Mouse (Mus musculus) lung, postnatal 36 days (tissue): ENCODE results near the gene Vsig2.

Experiments used
- DNase-seq: peaks from one replicate; pipeline ENCODE4 v3.0.0; 2022; ENCODE audit warnings: mixed read lengths

Gene Vsig2

DNA sequence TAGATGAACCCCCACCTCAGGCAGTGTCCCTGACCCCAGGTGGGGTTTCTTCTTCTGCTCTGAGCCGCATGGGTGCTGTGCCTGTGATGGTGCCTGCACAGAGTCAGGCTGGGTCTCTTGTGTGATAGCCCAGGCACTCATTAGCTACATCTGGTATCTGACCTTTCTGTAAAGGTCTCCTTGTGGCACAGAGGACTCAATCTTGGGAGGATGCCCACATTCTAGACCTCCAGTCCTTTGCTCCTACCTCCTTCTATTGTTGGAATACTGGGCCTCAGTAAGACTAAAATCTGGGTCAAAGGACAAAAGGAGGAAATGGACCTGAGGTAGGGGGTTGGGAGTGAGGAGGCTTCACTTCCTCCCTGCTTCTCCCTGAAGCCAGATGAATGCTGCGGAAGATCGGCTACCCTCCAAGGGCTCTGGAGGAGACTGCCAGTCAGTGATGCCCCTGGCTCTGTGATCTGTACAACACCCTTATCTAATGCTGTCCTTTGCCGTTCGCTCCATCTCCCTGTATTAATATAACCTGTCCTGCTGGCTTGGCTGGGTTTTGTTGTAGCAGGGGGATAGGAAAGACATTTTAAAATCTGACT is 1.3 kb upstream of the Vsig2 start:
- DNase-seq, result peak; percentile 32

DNA sequence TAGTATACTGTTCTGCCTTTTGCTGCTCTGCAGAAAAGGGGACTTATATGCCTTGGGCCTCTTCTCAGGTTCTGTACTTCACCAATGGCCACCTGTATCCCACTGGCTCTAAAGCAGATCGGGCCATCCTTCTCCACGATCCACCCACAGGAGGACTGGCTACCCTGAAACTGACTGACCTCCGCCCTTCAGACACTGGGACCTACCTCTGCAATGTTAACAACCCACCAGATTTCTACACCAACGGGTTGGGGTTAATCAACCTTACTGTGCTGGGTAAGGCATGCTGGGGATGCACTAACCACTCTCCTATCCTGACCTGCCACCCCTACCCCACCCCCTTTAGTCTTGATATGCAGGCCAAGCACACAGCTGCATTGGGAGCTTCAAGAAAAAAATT is 1.2 kb downstream of the Vsig2 start:
- DNase-seq, result no peak

DNA sequence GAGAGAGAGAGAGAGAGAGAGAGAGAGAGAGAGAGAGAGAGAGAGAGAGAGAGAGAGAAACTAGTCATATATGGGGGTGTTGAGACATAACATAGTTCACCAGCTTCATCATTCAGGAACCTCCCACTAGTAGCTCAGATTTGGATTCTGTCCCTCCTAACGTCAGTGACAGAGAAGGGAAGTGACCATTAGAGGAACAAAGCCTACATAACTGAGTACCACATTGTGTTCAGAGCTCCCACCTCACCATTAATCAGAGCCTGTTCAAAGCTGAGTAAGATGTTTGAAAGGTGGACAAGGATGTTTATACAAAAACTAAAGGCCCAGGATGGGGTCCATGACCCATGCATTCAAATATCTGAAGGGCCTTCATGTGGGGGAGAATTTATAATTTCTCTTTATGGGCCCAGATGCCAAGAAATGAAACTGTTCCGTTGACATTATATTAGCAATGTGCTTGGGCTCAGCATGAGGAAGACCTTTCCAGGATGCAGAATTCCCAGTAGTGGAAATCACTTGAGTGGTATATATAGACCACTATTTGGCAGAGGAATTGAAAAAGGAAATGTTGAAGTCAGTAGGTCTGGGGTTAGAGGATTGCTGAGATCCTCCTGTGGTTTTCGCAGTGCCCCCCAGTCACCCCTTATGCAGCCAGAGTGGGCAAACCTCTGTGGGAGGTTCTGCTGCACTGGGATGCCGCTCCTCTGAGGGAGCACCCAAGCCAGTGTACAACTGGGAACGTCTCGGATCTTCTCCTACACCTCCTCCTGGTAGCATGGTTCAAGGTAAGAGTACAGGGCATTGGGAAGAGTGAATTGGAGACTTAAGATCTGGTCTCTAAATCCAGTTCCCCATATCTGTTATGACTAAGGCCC is 1.9 kb downstream of the Vsig2 start:
- no peak for DNase-seq

DNA sequence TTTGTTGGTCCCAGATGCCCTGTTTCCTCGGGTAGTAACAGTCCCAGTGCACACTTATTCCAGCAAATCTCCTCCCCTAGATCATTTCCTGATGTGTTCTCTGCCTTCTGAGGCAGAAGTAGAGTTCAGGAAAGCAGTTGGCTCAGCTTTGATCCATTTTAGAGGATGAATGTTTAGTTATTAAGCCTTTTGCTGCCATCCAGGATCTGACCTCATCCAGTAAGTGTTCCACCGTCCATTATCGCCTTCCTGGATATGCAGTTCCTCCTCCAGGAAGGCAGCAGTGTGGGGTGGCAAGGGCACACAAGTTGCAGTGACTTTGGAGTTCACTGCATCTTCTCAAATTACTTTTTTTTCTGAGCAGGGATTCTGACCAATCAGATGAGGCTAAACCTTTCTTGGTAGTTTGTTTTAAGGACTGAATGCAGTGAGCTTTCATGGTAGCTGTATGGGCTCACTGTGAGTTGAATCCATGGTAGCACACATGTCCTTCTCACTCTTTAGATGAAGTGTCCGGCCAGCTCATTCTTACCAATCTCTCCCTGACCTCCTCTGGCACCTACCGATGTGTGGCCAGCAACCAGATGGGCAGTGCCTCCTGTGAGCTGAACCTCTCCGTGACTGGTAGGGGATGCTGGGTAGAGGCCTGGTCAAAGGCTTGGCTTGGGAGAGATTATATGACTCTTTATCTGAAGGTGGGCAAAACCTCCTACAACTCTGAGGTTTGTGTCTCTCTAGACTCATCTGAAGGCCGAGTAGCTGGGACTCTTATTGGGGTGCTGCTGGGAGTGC is 3.0 kb downstream of the Vsig2 start:
- peak; percentile 38 for DNase-seq

DNA sequence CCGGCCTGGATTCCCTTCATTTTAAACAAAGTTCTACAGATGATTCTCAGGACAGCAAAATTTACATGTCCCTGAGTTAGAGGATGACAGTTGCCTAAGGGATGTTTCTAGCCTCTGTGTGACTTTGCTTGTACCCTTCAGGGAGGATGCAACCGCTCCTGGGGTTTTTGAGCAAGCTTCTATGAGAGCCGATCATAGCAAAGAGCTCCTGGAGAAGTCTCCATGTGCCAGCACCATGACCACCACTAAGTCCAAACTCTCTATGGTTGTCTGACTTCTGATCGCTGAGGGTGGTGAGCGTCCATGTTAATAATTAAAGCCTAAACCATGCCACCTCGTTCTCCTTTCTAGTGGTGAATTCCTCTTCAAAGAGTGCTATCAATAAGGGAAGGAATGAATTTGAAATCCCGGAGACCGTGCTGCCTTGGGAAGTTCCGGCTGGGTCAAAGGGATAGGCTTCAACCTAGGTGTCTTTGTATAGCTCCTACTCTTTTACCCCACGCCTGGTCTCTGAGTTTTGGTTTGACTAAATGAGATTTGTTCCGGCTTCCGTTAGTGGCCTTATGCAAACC is 4.9 kb downstream of the Vsig2 start:
- DNase-seq, result no peak

DNA sequence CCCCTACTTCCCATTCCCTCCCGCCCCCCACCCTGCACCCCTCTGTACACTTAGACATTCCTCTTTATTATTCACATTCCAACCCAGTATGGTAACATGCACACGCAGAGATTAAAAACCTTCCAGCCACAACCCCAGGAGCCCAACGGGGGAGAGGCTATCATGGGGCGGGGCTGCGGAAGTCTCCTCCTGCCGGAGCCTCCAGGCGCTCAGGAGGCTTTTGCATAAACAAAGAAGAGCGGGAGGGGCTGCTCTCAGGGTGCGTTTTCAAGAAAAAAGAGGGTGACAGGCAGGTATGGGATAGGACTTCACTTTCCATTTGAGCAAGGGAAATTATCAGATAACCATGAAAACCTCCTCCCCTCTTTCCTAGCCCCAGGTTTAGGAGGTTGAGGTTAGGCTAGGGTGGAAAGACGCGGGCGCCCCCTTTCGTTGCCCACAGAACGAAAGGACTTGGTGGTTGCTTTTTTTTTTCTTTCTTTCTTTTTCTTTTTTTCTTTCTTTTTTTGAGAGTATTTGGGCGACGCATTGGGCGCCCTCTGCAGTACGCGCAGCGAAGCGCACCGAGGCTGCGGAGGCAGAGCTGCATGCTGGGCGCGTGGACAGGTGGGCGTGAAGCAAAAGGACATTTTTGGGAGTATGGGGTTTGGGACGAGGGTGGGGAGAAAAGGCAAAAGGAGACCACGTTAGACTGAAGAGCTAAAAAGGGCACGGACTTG is 5.6 kb downstream of the Vsig2 start:
- peak; percentile 82 for DNase-seq

DNA sequence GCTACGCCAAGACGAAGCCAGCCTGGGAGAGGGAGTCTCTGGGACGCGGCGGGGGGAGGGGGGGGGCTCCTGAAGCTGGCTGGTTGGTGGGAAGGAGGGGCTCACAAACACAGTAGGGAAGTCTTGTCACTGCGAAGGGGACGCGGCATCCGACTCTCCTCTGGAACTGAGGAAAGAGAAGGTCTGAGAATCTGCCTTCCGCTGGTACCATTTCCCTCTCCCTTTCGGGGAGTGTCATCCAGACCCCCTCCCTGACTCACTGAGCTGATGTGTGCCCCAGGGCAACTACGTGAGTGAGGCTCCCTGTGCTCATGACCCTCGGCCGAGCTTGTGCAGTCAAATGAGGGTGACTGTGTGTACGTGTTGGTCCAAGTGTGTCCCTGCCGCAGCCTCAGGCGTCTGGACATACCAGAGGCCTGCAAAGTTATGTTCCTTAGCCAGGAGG is 6.1 kb downstream of the Vsig2 start:
- DNase-seq, result no peak

DNA sequence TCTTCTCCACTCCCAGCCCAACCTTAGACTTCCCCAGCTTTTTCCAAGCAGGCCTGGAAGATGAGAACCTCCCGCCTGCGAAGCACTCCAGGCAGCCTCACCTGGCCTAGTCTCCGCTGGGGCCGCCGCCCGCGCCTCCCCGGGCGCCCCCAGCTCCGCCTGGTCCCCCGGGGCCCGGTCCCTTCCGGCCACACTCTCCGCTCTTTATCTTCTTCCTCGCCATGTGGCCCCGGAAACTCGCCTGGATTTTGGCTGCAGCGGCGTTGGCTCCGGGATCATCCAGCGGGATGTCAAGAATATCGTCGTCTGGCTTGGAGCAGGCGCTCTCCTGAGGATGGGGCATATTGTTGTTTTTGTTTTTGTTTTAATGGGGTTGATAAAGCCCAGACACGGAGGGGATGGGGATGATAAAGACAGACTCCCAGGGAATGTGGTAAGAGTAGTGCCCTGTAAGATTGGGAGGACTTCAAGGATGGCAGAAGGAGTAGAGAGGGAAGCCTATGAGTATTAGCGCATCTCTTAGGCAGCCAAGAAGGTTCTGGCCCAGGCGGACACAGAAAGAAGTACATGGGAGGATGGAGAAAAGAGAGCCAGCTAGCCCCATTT is 6.9 kb downstream of the Vsig2 start:
- DNase-seq, result no peak

DNA sequence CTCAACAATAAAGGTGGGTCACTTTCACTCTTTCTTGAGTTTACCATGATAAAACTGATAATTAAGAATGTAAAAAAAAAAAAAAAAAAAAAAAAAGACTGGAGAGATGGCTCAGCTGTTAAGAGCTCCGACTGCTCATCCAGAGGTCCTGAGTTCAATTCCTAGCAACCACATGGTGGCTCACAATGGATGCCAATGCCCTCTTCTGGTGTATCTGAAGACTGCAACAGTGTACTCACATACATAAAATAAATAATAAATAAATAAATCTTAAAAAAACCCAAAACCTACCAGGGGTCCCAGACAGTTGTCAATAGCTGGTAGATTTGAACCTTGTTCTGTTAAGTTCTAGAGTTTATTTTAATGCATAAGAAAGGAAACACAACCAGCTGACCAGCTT is 7.8 kb downstream of the Vsig2 start:
- peak; percentile 64 for DNase-seq

DNA sequence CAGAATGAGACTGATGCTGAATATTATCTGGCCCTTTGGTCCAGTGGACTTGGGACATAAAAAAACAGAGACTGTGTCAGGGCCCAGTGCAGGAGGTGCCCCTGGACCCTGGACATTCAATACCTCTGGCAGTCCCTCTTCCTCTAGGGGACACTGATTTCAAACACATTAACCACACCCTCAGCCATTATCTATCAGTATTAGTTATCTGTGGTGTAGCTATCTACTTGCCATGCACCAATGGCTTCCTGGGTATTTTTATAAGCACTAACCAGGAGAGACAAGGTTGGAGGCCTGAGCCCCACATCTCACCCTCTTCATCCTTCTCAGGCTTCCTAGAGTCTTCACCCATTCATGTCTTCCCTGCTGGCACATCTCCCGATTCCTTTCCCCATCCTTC is 11.4 kb downstream of the Vsig2 start:
- no peak for DNase-seq

DNA sequence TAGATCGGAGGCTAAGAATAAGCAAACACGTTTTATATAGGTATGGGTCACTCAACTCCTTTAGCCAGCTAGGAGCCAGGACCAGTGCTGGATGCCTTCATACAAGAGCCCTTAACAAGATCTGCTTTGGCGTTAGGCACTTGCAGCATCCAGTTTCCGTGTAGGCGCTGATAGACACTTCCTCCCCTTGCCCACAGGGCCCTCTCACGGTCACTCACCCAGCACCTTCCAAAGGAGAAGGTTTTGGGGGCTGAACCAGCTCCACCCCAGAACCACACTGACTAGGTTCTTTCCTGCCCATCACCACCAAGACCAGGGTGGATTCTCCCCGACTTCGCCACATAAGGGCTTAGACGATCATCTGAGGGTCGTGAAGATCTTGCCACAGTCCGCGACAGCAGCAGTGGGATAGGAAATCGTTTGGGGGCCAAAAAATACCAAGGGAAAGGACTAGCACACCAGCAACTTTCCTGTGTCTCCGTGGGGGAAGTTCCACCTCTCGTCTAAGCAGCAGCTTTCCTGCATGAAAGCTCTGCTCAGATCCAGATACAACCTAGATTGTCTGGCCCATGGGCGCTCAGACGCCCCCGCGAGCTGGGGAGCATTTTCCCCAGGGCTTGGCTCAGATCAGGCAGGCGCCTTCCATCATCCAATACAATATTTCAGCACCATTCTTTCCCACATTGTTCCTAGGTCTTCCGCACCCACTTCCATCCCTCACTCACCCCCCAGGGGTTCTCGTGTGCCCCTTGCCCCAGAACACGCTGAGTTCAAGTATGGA is 12.9 kb downstream of the Vsig2 start:
- DNase-seq, result no peak

DNA sequence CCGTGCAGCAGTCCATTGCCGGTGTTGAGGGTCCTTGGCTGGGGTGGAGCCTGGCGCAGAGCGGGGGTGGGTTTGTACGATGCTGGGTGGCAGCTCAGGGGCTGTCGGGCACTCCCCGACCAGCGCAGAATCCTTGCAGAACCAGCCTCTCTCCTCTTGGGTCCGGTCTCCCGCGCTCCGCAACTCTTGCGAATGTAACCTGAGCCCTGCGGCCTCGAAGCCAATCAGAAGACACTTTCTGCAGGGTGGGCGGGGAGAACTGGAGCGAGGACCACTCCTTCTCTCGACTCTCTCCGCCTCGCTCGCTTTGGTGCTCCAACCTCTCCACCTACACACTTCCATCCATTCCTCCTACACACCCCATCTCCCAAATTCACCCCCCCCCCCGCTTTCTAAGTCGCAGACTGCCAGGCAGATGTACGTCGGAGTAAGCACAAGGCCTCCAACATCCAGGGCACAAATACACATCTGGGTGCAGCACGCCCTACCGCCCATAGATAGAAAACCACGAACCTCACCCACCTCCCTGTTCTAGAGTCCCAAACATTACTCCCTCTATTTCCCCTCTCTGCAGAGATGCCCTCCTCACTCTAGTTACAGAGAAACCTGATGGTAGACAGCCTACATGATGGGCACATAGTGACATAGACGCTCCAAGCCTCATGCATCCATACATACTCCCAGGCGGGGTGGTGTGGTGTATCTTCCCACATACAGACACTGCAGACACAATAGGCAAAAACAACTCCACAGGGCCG is 13.7 kb downstream of the Vsig2 start, which contains the start of gene Nrgn:
Gene Nrgn, minus strand, starts transcription at position 369 of the 758 bp plus-strand sequence.
- peak; percentile 90 for DNase-seq

DNA sequence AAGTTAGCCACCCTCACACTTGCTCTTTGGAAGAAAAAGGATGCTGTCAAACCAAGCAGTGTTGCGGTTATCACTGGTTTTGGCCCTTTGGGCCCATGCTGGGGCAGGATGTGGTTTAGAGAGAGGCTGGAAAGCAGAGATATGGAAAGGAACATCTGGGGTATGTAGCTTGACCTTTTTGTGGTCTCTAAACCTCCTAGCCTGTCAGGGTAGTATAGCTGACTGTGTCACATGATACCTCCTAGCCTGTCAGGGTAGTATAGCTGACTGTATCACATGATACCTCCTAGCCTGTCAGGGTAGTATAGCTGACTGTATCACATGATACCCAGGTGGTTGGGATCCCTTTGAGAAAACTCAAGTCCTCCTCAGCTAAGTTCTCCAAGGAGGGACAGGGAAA is 15.2 kb downstream of the Vsig2 start:
- DNase-seq, result no peak

DNA sequence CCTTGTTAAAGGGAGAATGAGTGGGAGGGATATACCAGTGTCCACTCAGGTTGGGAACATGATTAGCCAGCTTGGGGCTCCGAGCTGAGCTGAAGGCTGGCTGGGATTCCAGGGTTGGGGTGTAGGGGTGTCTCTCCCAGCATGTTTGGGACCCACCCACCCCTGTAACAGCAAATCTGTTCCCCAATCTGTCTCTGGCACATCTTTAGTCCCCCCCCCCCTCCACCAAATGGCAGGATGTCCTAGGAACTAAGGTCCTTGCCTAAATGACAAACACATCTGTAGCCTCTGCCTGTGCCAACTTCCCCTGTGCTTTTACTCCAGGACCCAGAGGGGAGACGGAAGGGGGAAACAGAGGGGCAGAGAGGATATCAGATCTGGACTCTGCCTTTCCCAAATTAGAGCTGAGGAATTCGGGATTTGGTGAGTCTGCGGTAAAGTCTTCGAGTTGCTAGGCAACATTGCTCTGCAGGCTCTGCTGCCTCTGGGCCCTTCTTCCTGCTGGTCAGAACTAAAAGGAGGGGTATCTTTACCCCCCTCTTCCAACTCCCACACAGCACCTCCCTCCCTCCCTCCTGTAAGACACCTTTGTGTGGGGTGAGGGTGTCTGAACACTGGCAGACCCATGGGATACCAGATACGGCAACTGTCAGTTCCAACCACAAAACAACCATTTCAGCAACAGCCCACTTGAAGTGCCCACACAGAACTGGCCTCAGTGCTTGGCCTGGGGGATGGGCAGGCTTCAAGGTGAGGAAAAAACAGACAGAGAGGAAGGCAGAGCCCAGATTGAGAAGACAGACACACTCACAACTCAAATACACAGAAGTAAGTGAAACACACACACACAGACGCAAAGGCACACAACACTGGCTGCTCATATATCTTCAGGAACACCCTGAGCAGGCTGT is 16.0 kb downstream of the Vsig2 start, which contains the start of gene Siae:
Gene Siae, plus strand, starts transcription at position 861 of the 911 bp plus-strand sequence.
- no peak for DNase-seq

DNA sequence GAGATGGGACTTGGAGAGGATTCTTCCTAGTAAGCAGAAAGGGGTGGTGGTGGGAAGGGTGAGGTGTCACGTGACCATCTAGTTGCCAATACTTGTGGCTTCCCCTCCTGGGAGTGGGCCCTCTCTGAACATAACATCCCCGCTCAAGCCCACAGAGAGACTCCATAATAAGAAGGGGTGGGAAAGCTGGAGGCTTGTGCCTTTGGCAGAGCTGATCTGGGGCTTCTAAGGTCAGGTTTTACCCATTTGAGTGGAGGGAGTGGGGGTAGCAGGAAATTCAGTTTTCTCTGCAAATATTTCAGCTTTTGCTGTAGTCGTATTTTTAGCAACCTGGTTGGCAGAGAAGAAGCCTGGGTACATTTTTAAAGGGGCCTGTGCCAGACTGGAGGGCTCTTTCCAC is 17.3 kb downstream of the Vsig2 start:
- no peak for DNase-seq

DNA sequence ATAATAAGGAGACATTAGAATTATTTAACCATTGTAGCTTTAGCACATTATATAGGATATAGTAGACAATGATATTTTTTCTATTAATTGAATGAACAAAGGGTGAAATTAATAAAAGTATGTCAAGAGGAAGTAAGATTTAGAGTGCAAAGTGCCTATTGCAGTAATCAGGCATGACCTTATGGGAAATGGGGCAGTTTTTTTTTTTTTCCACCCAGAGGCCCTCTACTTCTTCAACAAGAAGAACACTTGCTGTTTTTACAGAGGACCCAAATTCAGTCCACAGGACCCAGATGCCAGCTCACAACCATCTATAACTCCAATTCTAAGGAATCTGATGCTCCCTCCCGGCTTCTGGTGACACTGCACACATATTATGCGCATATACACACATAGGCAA is 21.6 kb downstream of the Vsig2 start:
- DNase-seq, result no peak

DNA sequence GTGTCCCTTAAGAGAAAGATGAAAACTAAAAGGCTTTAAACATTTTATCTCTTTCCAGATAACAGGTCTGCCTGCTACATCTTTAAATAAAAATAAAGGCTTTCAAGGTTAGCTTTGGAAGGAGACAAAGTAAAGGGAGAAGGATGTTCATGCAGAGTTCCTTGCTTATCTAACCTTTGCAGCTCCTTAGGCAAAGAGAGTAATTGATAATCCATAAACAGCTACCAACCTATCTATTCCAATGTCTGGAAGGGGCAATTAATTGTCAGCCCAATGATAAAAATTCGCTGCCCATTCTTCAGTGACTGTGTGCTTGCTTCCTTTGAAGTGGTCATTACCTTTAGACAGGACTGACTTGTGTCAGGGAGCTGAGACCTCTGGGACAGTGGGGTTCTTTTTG is 24.8 kb downstream of the Vsig2 start:
- DNase-seq, result no peak

DNA sequence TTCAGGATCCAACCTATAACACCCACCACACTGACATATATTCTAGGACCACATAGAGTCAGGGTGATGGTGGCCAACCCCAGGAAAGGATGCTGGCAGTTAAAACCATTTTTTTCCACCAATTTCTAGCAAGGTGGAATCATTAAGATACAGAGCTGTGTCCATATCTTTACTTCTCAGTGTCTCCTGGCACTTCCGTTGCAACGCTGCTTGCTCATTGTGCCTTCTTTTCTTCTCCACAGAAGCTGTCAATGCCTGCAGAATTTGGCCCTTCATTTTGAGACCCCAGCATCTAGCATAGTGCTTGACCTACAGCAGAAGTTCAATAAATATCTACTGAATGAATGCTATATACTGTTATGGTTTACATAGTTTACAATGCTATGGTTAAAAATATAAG is 28.0 kb downstream of the Vsig2 start:
- DNase-seq, result no peak

DNA sequence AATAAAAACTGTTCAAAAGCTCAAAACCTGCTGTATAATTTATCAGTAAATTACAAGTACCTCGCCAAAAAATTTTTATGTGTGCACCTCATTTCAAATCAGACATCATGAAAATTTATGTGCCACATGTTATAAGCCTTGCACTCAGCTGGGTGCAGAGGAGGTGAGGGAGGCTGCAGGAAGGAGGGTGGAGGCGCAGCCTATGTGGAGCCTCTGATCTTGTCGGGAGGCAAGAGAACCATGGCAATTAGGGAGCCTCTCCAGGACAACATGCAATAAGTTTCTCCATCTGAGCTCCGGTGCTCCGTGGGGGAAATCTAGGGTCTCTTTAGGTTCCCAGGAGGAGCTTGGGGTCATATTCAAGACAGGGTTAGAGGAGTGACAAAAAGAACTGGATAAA is 28.4 kb downstream of the Vsig2 start:
- no peak for DNase-seq
